Mouse (Mus musculus) limb, embryonic 12.5 days (tissue): Measurements from ENCODE around the gene Fgd4. TPM values are rescaled to one million over a fixed set of nuclear protein-coding genes. Genes with fewer than 3 reads are reported as not detected.
A peak's percentile ranks its signal among the peaks of the same experiment; 100 is the strongest.
"Not testable (repeated sequence)": the region's sequence is repeated elsewhere in the genome, so short reads cannot be mapped to it uniquely, and the experiment has no call there.

Experiments used
- ATAC-seq: fragments of 200-750 bp; cut with Nextera tagmentation; 2 replicates; pipeline ENCODE4 v1.8.0; 2017; ENCODE audit warnings: low read depth, moderate TSS enrichment; ENCODE audit not compliant: insufficient number of reproducible peaks, insufficient read depth, low FRiP score, low TSS enrichment
- H3K27ac ChIP-seq: fragments of 300-500 bp; sonication (generic); 2 replicates; pipeline ENCODE4 v1.5.1; 2016; ENCODE audit warnings: mild to moderate bottlenecking, moderate library complexity
- H3K27me3 ChIP-seq: fragments of 300-500 bp; sonication (generic); 2 replicates; pipeline ENCODE4 v1.6.1; 2016; ENCODE audit warnings: mild to moderate bottlenecking, moderate library complexity
- H3K36me3 ChIP-seq: fragments of 300-500 bp; sonication (generic); 2 replicates; pipeline ENCODE4 v1.6.1; 2016; ENCODE audit warnings: mild to moderate bottlenecking, moderate library complexity
- H3K4me1 ChIP-seq: fragments of 300-500 bp; sonication (generic); replicated peaks from 2 replicates; pipeline ENCODE4 v1.6.1; 2016
- H3K4me2 ChIP-seq: fragments of 300-500 bp; sonication (generic); 2 replicates; pipeline ENCODE4 v1.6.1; 2016; ENCODE audit warnings: mild to moderate bottlenecking, moderate library complexity
- H3K4me3 ChIP-seq: fragments of 300-500 bp; sonication (generic); replicated peaks from 2 replicates; pipeline ENCODE4 v1.5.1; 2016; ENCODE audit warnings: mild to moderate bottlenecking
- H3K9ac ChIP-seq: fragments of 300-500 bp; sonication (generic); replicated peaks from 2 replicates; pipeline ENCODE4 v1.6.1; 2016; ENCODE audit warnings: mild to moderate bottlenecking, moderate library complexity
- H3K9me3 ChIP-seq: fragments of 300-500 bp; sonication (generic); 2 replicates; pipeline ENCODE4 v1.6.1; 2016; ENCODE audit warnings: mild to moderate bottlenecking, moderate library complexity
- WGBS: fragments of 180-500 bp; shearing (Covaris S2); methylation state at CpG from one replicate; pipeline ENCODE4 v1.1.7; 2016; 5-methylcytosine and 5-hydroxymethylcytosine counted together
- polyA plus RNA-seq: library from polyadenylated mRNA; unstranded; fragments of >200 nt; fragmentation: Nextera tagmentation; extraction: Ambion mirVana; gene quantifications from 2 replicates; pipeline ENCODE4 v1.2.1, GENCODE M21; 2016

The Fgd4 gene
- polyA plus RNA-seq, 1 experiment from 2014 or later: 12.4 TPM

DNA sequence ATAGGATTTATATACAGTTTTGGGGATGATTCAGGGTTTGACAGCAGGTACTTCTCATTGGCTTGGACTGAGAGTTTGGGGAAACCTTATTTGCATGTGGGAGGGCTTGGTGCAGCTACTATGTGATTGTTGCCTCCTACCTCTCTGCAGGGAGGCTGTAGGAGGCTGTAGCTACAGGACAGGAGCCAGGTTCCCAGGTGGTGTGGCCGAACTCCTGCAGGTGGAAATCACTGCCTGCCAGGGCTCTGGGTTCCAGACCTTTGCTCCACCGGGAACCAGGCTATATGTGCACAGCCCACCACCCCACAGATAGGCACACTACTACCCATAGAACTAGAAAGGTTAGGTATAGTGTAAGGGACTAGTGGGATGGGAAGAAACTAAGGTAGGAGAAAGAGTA lies 61.0 kb downstream of the Fgd4 start:
- not testable (repeated sequence) for H3K36me3 ChIP-seq, ATAC-seq, H3K27ac ChIP-seq, H3K9me3 ChIP-seq, H3K4me2 ChIP-seq, H3K4me3 ChIP-seq, H3K4me1 ChIP-seq, H3K9ac ChIP-seq, H3K27me3 ChIP-seq
- WGBS: 78% methylated on average over 2 of the region's 2 CpGs

DNA sequence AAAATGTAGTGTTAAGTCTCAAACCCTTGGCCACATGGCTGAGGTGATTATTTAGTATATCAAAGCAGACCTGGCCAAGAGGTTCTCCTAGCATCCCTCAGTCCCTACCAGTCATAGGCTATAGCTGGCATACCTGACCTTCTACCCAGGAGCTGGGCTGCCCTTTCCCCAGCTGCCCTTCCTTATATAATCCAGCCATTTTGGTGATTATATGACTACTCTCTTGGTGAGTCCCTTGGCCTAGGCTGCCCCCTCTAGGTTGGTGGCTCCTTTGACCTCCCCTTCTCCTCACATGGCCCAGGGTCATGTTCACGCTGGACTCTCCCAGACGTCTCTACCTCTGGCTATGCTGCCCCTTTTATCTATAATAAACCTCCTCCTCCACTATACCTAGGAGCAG lies 65.1 kb downstream of the Fgd4 start:
- Histone ChIP-seq H3K4me3 (no peak overlapping the region), H3K36me3 (no peaks in the 10 kb centered on the region), H3K4me2 (no peak overlapping the region), H3K9ac (no peak overlapping the region), H3K27ac (no peak overlapping the region), H3K9me3 (no peaks in the 10 kb centered on the region), H3K4me1 (no peaks in the 10 kb centered on the region), H3K27me3 (no peaks in the 10 kb centered on the region)
- no peak for ATAC-seq
- WGBS: 67% methylated on average over 2 of the region's 2 CpGs

DNA sequence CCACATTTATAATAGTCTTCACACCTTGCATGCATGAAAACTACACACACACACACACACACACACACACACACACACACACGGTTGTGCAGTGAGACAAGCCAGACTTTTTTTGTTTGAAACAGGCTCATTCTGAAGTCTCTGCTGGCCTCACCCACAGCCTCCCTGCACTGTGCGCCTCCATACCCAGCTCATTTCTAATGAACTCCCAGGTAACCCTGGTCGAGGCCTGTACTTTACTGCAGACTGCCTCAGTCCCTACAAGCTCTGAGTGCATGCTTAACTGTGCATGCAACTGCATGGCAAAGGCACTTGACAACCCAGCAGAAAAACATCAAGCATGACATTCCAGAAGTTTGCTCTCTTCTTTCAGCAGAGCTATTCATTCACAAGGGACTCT lies 72.3 kb downstream of the Fgd4 start:
- 0 out of 2 replicates have a peak, but pooled peaks have one; percentile 15 for ATAC-seq
- H3K4me3 ChIP-seq: no peak overlapping the region
- H3K4me2 ChIP-seq: no peak overlapping the region
- peaks cover 21% of the 10 kb centered on the region for H3K4me1 ChIP-seq
- no peak overlapping the region for H3K27ac ChIP-seq
- H3K9ac ChIP-seq: no peak overlapping the region
- H3K27me3 ChIP-seq: no peaks in the 10 kb centered on the region
- no peaks in the 10 kb centered on the region for H3K36me3 ChIP-seq
- WGBS: 77% methylated on average over 3 of the region's 3 CpGs
- no peaks in the 10 kb centered on the region for H3K9me3 ChIP-seq

DNA sequence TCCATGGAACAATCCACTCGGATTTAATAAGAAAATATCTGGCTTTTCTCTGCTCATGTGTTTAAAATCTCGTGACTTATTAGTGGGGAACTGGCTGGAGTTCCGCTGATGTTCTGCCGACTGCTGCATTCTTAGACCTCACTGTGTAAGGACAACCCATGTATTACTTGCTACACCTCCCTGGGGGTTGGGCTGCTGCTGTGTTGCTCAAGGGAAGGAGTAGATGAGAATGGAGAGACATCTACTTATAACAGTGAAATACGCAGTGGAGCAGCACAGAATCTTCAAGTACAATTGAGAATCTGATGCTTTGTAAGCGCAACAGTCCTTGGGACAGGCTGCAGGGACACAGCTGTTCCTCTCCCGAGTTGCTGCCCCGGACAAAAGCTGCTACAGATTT lies 73.1 kb downstream of the Fgd4 start:
- Histone ChIP-seq H3K9me3 (no peaks in the 10 kb centered on the region), H3K9ac (no peak overlapping the region), H3K27ac (peak overlapping the region; percentile 42; the same call in 1 of the 2 replicates), H3K36me3 (no peaks in the 10 kb centered on the region), H3K4me1 (peaks cover 21% of the 10 kb centered on the region), H3K27me3 (no peaks in the 10 kb centered on the region), H3K4me2 (no peak overlapping the region), H3K4me3 (no peak overlapping the region)
- 57% methylated on average over 8 of the region's 8 CpGs for WGBS
- no peak for ATAC-seq

DNA sequence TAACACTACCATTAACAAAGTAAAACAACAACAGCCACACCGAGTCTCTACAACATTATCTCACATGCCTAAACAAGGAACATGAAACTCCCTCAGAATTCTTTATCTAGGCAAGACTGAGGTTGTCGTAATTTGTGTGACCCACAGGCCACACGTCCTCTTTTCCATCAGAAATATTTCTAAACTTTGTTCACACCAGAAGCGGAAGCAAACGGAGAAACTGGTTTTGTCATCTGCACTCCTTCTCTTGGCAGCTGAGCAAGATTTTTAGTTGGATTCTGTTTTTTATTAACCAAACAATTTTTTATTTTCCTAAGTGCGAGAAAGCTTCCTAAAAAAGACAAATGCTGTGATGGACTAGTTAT lies 73.6 kb downstream of the Fgd4 start:
- no peak for ATAC-seq
- Histone ChIP-seq H3K4me1 (peaks cover 21% of the 10 kb centered on the region), H3K4me3 (no peak overlapping the region), H3K4me2 (no peak overlapping the region), H3K27ac (peak overlapping the region; percentile 42; the same call in 1 of the 2 replicates), H3K9ac (no peak overlapping the region), H3K27me3 (no peaks in the 10 kb centered on the region), H3K9me3 (no peaks in the 10 kb centered on the region), H3K36me3 (no peaks in the 10 kb centered on the region)
- WGBS: 59% methylated on average over 6 of the region's 6 CpGs

DNA sequence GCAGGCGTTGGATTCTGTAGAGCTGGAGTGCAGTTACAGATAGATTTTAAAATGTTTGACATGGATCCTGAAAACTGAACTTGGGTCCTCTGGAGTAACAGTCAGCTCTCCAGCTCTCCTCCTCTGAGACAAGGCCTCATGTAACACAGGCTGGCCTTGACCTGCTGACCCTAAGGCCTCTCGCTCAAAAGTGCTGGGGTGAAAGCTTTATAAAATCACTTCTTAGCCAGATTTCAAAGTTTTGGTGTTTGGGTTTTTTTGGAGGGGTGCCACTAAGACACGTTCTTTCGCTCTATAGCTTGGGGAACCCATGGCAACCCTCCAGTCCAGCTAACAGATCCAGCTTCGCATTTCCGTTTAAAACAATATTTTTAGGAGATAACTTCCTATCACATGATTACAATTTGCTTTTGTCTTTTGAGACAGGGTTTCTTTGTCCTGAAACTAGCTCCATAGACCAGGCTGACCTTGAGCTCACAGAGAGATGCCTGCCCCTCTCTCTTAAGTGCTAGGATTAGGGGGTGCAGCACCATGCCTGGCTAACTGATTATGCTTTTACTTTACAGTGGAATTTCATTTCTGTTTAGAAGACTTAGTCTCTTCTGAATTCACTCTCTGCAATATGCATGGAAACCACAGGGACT lies 74.1 kb downstream of the Fgd4 start:
- H3K9me3 ChIP-seq: no peaks in the 10 kb centered on the region
- H3K4me3 ChIP-seq: no peak overlapping the region
- H3K27ac ChIP-seq: peak overlapping the region; percentile 42; the same call in 1 of the 2 replicates
- no peak overlapping the region for H3K4me2 ChIP-seq
- WGBS: 77% methylated on average over 6 of the region's 6 CpGs
- no peaks in the 10 kb centered on the region for H3K27me3 ChIP-seq
- H3K4me1 ChIP-seq: peaks cover 21% of the 10 kb centered on the region
- no peak for ATAC-seq
- H3K36me3 ChIP-seq: no peaks in the 10 kb centered on the region
- no peak overlapping the region for H3K9ac ChIP-seq

DNA sequence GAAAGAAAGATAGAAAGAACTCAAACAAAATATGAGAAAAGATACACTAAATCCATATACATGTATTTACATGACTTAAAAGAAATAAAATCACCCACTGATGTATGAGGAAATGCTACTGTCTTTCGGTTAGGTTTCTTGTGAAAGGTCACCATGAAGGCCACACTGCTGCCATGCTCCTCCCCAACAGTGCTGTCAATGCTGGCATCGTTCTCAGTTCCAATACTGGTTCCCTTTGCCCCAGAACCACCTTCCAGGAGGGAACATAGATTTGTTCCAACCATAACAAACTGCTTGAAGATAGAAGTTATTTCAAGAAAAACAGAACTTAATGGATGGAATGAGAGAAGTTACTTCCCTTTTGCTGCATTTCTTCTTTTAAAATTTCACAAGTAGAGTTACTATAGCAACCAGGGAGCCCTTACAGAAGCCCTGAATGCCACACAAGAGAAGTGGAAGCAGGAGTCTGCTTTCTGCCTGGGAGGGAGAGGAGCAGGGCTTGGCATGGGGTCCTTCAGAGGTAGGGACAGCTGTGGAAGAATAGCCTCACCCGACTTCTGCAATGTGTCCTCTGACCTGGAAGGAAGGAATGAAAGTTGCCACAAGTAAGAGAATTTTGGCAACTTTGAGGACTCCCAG lies 75.0 kb downstream of the Fgd4 start:
- Histone ChIP-seq H3K4me1 (peaks cover 21% of the 10 kb centered on the region), H3K4me2 (no peak overlapping the region), H3K27me3 (no peaks in the 10 kb centered on the region), H3K36me3 (no peaks in the 10 kb centered on the region), H3K4me3 (no peak overlapping the region), H3K9ac (no peak overlapping the region), H3K27ac (no peak overlapping the region), H3K9me3 (no peaks in the 10 kb centered on the region)
- WGBS: 80% methylated on average over 3 of the region's 3 CpGs
- no peak for ATAC-seq

DNA sequence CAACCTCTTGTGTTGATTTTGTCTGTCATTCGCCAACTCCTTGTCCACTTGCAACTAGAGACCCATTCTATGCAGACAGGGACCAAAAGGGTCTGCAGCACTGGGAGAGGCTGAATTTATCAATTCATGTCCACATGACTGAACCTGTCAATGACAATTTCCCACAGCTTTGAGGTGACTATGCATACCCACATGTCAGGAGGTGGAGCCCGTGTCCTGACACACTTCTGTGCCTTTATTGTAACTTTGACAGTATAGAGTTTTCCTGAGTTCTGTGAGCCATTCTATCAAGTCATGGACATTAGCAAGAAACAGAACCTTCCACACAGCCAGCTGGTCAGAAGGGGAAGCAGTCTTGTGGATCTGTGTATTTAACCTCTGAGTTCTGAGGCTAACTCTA lies 76.7 kb downstream of the Fgd4 start:
- Histone ChIP-seq H3K27me3 (no peaks in the 10 kb centered on the region), H3K36me3 (no peaks in the 10 kb centered on the region), H3K9me3 (no peaks in the 10 kb centered on the region), H3K4me2 (no peak overlapping the region), H3K27ac (no peak overlapping the region), H3K9ac (no peak overlapping the region), H3K4me3 (no peak overlapping the region), H3K4me1 (peaks cover 21% of the 10 kb centered on the region)
- WGBS: 84% methylated on average over 2 of the region's 2 CpGs
- ATAC-seq: no peak

DNA sequence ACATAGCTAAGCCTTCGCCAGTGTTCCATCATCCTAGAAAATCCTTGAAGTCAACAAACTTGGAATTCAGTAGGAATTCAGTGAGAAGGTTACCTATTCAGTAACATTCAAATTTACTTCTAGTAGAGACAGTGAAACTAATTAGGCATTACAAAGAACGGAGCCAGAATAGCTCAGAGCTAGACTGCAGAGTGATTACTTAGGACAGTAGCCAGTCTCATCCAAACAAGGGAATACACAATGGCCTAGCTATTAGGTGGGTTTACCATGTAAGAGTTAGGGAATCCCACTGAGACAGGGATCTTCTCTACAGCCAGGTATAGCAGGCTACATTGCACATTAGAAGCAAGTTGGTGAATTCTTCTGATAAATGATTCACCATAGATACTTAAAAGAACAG lies 77.5 kb downstream of the Fgd4 start:
- ATAC-seq, H3K9ac ChIP-seq, H3K9me3 ChIP-seq, H3K36me3 ChIP-seq, H3K4me2 ChIP-seq, H3K27me3 ChIP-seq, H3K27ac ChIP-seq, H3K4me3 ChIP-seq: not testable (repeated sequence)
- WGBS: 70% methylated on average over 2 of the region's 2 CpGs
- H3K4me1 ChIP-seq: peaks cover 17% of the 10 kb centered on the region

DNA sequence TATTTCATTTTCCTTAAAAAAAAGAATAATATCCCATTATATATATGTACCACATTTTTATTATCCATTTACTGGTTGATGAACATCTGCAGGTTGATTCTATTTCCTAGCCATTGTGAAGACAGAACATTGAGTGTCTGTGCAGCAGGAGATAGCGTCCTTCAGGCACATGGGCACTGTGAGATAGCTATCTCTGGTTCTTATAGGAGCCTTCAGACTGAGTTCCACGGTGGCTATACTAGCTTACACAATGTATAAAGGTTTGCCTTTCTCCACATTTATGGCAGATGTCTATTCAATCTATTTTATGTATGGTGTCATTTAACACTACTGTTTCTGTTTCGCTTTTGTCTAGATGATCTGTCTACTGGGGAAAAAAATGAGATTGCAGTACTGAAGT lies 98.9 kb downstream of the Fgd4 start:
- no peaks in the 10 kb centered on the region for H3K27me3 ChIP-seq
- ATAC-seq: no peak
- no peaks in the 10 kb centered on the region for H3K4me1 ChIP-seq
- H3K27ac ChIP-seq: no peak overlapping the region
- H3K4me3 ChIP-seq: no peak overlapping the region
- H3K9me3 ChIP-seq: no peaks in the 10 kb centered on the region
- H3K4me2 ChIP-seq: no peak overlapping the region
- H3K36me3 ChIP-seq: peaks cover 7% of the 10 kb centered on the region; the same call in 1 of the 2 replicates
- WGBS: 91% methylated on average over 3 of the region's 3 CpGs
- H3K9ac ChIP-seq: no peak overlapping the region

DNA sequence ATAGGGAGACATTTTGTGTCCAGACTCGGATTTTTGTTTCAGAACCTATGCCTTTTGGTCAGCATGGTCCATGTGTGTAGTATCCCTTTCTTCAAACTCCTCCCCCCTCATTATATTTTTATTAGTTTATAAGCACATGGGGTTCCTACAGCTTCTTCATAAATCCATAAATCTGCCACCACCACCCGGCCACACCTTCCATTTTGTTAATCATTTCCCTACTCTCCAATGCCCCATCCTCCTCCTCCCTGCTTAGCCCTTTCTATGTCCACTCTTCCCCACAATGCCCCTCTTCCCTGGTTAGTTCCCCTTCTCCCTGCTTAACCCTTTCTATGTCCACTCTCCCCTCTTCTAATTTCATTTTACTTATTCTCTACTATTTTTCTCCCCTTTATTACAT lies 99.4 kb downstream of the Fgd4 start:
- Histone ChIP-seq H3K4me2 (no peak overlapping the region), H3K27me3 (no peaks in the 10 kb centered on the region), H3K27ac (no peak overlapping the region), H3K4me3 (no peak overlapping the region), H3K4me1 (no peaks in the 10 kb centered on the region), H3K9me3 (no peaks in the 10 kb centered on the region), H3K36me3 (peaks cover 7% of the 10 kb centered on the region; the same call in 1 of the 2 replicates), H3K9ac (no peak overlapping the region)
- 83% methylated on average over 2 of the region's 2 CpGs for WGBS
- no peak for ATAC-seq

DNA sequence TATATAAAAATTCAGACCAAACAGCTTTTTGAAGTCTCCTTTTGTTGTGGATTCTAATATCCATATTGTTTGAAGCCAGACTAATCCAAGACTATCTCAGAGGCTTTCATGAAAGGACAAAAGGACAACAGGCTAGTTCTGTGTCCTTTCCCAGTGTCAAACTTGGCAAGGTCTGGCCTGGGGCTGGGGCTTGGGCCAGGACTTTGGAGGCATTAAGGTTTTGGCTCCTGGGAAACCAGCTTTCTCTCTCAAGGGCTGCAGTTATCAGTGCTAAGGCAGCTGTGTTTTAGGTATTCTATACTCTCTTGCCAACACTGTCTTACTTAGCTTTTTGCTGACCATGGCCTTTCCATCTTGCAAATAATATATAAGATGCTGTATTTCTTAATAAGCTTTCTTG lies 101.6 kb downstream of the Fgd4 start:
- Histone ChIP-seq H3K27ac (no peak overlapping the region), H3K4me3 (no peak overlapping the region), H3K27me3 (no peaks in the 10 kb centered on the region), H3K4me1 (no peaks in the 10 kb centered on the region), H3K9ac (no peak overlapping the region), H3K4me2 (no peak overlapping the region), H3K36me3 (peaks cover 5% of the 10 kb centered on the region; the same call in 1 of the 2 replicates), H3K9me3 (no peaks in the 10 kb centered on the region)
- ATAC-seq: no peak
